Mouse (Mus musculus) retina, adult 2 months (tissue): ENCODE results near the gene Dnah5.
"Not testable (repeated sequence)": the region's sequence is repeated elsewhere in the genome, so short reads cannot be mapped to it uniquely, and the experiment has no call there.

Source experiments
- DNase-seq: peaks from one replicate; pipeline ENCODE4 v3.0.0-alpha.2; 2012; ENCODE audit warnings: low read depth, low spot score

The Dnah5 gene

GRCm38 (mm10) chr15:28461091-28461778 is 257.7 kb downstream of the Dnah5 start:
- DNase-seq, result not testable (repeated sequence)

GRCm38 (mm10) chr15:28466591-28467247 is 263.2 kb downstream of the Dnah5 start:
- DNase-seq, result no peak

GRCm38 (mm10) chr15:28473749-28474390 is 270.3 kb downstream of the Dnah5 start:
- no peak for DNase-seq

- no peak for DNase-seq
These were observed 299.3 kb downstream of the Dnah5 start for GRCm38 (mm10) chr15:28502820-28503219.

GRCm38 (mm10) chr15:28515176-28515575 is 311.6 kb downstream of the Dnah5 start:
- no peak for DNase-seq
